ENCODE assay signal across 27 mouse cellular contexts in genomic region chr14:18870716-18871115, GRCm38 (mm10). TPM values are rescaled to one million over a fixed set of nuclear protein-coding genes. Genes with fewer than 3 reads are reported as not detected.
DNase-seq lines count a peak whose midpoint lies in the region; ATAC-seq and TF ChIP-seq lines count a peak whose summit lies in the region.
"Had no signal": no experiment of that assay in that cellular context is flagged by ENCODE, and none has a peak within 500 bp of the region (broad histone marks: within the 10 kb centered on the region; RNA-seq: fewer than 3 reads in every experiment).

No protein-coding gene starts in this region.

- H3K36me3 ChIP-seq in heart, embryonic 11.5 days (ENCODE audit: control insufficient read depth, insufficient read depth, low read length), result no peaks in the 10 kb centered on the region
- peaks cover 8% of the 10 kb centered on the region; the same call in 1 of the 2 replicates for H3K36me3 ChIP-seq in heart, adult 2 months (ENCODE audit: control insufficient read depth, insufficient read depth, low read length)
- H3K36me3 ChIP-seq in heart, embryonic 10.5 days, result no peaks in the 10 kb centered on the region
- H3K36me3 ChIP-seq in kidney, adult 2 months (ENCODE audit: control insufficient read depth, insufficient read depth, low read length), result no peaks in the 10 kb centered on the region
- H3K36me3 ChIP-seq: embryonic facial prominence, embryonic 10.5 days; embryonic facial prominence, embryonic 12.5 days; forebrain, embryonic 15.5 days; G1E had no signal

- no peak overlapping the region for H3K9ac ChIP-seq in heart, embryonic 11.5 days (ENCODE audit: low read depth, low read length)
- H3K9ac ChIP-seq in heart, adult 2 months (ENCODE audit: low read depth, low read length), result no peak overlapping the region
- H3K9ac ChIP-seq: embryonic facial prominence, embryonic 12.5 days; forebrain, embryonic 13.5 days; forebrain, embryonic 15.5 days had no signal

- H3K4me1 ChIP-seq in heart, embryonic 11.5 days (ENCODE audit: control insufficient read depth, insufficient read depth, low read length), result no peaks in the 10 kb centered on the region
- peaks cover 3% of the 10 kb centered on the region; the same call in 1 of the 2 replicates for H3K4me1 ChIP-seq in heart, adult 2 months (ENCODE audit: control insufficient read depth, insufficient read depth, low read length)
- no peaks in the 10 kb centered on the region for H3K4me1 ChIP-seq in heart, embryonic 10.5 days
- no peaks in the 10 kb centered on the region for H3K4me1 ChIP-seq in kidney, adult 2 months (ENCODE audit: control insufficient read depth, insufficient read depth, low read length)
- H3K4me1 ChIP-seq: embryonic facial prominence, embryonic 10.5 days; embryonic facial prominence, embryonic 12.5 days; forebrain, embryonic 13.5 days; forebrain, embryonic 15.5 days had no signal

- no peak for TF ChIP-seq POLR2A in heart, adult 2 months (IDR thresholded peaks at IDR 0.05; ENCODE audit: insufficient read depth, low read depth, low read length)
- TF ChIP-seq POLR2A in kidney, adult 2 months (IDR thresholded peaks at IDR 0.05; ENCODE audit: low read depth, low read length), result no peak

- intact Hi-C loops in heart, adult 2 months (cut with DNase I), result no loop called here

- no peak for ATAC-seq in heart, embryonic 11.5 days (replicated peaks; ENCODE audit: insufficient number of reproducible peaks, low FRiP score, low TSS enrichment)
- ATAC-seq: activated CD4-positive, CD25-positive, alpha-beta regulatory T cell, adult 4 months; CD4-positive, CD25-positive, alpha-beta regulatory T cell, adult 4 months; forebrain, embryonic 13.5 days; forebrain, embryonic 15.5 days; Patski had no signal

- 55% methylated on average over 1 of the region's 1 CpGs for WGBS in heart, embryonic 11.5 days (ENCODE audit: insufficient replicate concordance)
- 29% methylated on average over 1 of the region's 1 CpGs for WGBS in heart, adult 2 months
- 73% methylated on average over 1 of the region's 1 CpGs for WGBS in heart, embryonic 10.5 days
- WGBS in kidney, adult 2 months, result 67% methylated on average over 1 of the region's 1 CpGs

- no peaks in the 10 kb centered on the region for H3K9me3 ChIP-seq in heart, embryonic 11.5 days (replicated peaks; ENCODE audit: control insufficient read depth, low read length)
- 0 out of 2 replicates have a peak, but pooled peaks cover 5% of the 10 kb centered on the region for H3K9me3 ChIP-seq in heart, embryonic 10.5 days
- H3K9me3 ChIP-seq: embryonic facial prominence, embryonic 12.5 days; G1E had no signal

- peak; percentile 81 for DNase-seq in heart, adult 11 months
- peak in 1 of 2 experiments; percentile 16 for DNase-seq in heart, adult 2 months
- no peak for DNase-seq in heart, embryonic 10.5 days (ENCODE audit: low spot score)
- DNase-seq in kidney, adult 2 months, result peak; percentile 9
- DNase-seq in kidney, adult 8-10 months, result no peak
- DNase-seq in heart, postnatal 4 days, result peak; percentile 23
- no peak for DNase-seq in adrenal gland, postnatal 25 days
- DNase-seq: adrenal gland, adult 8-10 months; adrenal gland, postnatal 14 days; B cell, adult 2 months; cerebellum, adult 11 months; cerebellum, adult 18-20 months; cerebellum, adult 8-10 months; cerebellum, adult 9-11 months; cerebellum, postnatal 14 days; cerebellum, postnatal 36 days; embryo, embryonic 11 days had no signal

- no peak overlapping the region for H3K4me3 ChIP-seq in heart, embryonic 11.5 days (ENCODE audit: low read depth, low read length)
- H3K4me3 ChIP-seq in heart, adult 2 months, result no peak overlapping the region
- no peak overlapping the region for H3K4me3 ChIP-seq in heart, embryonic 10.5 days
- H3K4me3 ChIP-seq in kidney, adult 2 months (ENCODE audit: insufficient read depth, low read depth, low read length), result no peak overlapping the region
- H3K4me3 ChIP-seq: embryonic facial prominence, embryonic 10.5 days; embryonic facial prominence, embryonic 12.5 days; forebrain, embryonic 13.5 days; forebrain, embryonic 15.5 days had no signal

- no peaks in the 10 kb centered on the region for H3K79me2 ChIP-seq in heart, adult 2 months (replicated peaks; ENCODE audit: control insufficient read depth, insufficient read depth, low read length)

- H3K4me2 ChIP-seq in heart, embryonic 11.5 days, result no peak overlapping the region
- H3K4me2 ChIP-seq: embryonic facial prominence, embryonic 12.5 days; forebrain, embryonic 13.5 days; forebrain, embryonic 15.5 days had no signal

- TF ChIP-seq CTCF in heart, adult 2 months (IDR thresholded peaks at IDR 0.05), result no peak
- no peak for TF ChIP-seq CTCF in kidney, adult 2 months (conservative IDR thresholded peaks at IDR 0.05; ENCODE audit: insufficient read depth, insufficient read length, low read depth, low read length)

- no peak overlapping the region for H3K27ac ChIP-seq in heart, embryonic 11.5 days (ENCODE audit: low read depth, low read length)
- H3K27ac ChIP-seq in heart, adult 2 months, result peak overlapping the region; percentile 53
- no peak overlapping the region for H3K27ac ChIP-seq in heart, embryonic 10.5 days
- no peak overlapping the region for H3K27ac ChIP-seq in kidney, adult 2 months (ENCODE audit: insufficient read depth, low read depth, low read length)
- H3K27ac ChIP-seq: embryonic facial prominence, embryonic 10.5 days; embryonic facial prominence, embryonic 12.5 days; forebrain, embryonic 13.5 days; forebrain, embryonic 15.5 days had no signal

- TF ChIP-seq EP300 in heart, adult 2 months (IDR thresholded peaks at IDR 0.05; ENCODE audit: insufficient read depth, low read depth, low read length), result no peak

- no peaks in the 10 kb centered on the region for H3K27me3 ChIP-seq in heart, embryonic 11.5 days (ENCODE audit: control insufficient read depth, insufficient read depth, low read length)
- no peaks in the 10 kb centered on the region for H3K27me3 ChIP-seq in heart, adult 2 months (ENCODE audit: control insufficient read depth, insufficient read depth, low read length)
- H3K27me3 ChIP-seq in heart, embryonic 10.5 days (ENCODE audit: insufficient read depth, poor library complexity, severe bottlenecking), result no peaks in the 10 kb centered on the region
- no peaks in the 10 kb centered on the region for H3K27me3 ChIP-seq in kidney, adult 2 months (replicated peaks; ENCODE audit: control insufficient read depth, insufficient read depth, low read length)
- H3K27me3 ChIP-seq: CH12.LX; embryonic facial prominence, embryonic 12.5 days; forebrain, embryonic 13.5 days; forebrain, embryonic 15.5 days; Patski had no signal

RNA-seq across cellular contexts. Expression of gene Ube2e2, which starts 23.4 kb away (rescaled TPM):
- 38.6 and 41.5 TPM in 2 replicates for polyA plus RNA-seq in heart, embryonic 11.5 days (2014; fragmentation: Nextera tagmentation; extraction: Ambion mirVana)
- total RNA-seq in heart, adult 2 months (2021), result 10 to 100 TPM; 14.3 to 15.3 TPM
- 39.6 and 44.3 TPM in 2 replicates for polyA plus RNA-seq in heart, adult 2 months (2012; rRNA removed)
- polyA plus RNA-seq in heart, embryonic 10.5 days (2016; fragmentation: Nextera tagmentation; extraction: Ambion mirVana), result 39.6 and 45.3 TPM in 2 replicates
- polyA plus RNA-seq in kidney, adult 2 months (2012; rRNA removed), result 56.7 and 58.9 TPM in 2 replicates
- 10 to 100 TPM; 37.5 to 43.8 TPM for total RNA-seq in heart, postnatal 4 days (2021)
- 33.7 and 39.6 TPM in 2 replicates for total RNA-seq in adrenal gland, postnatal 25 days (2021)
- total RNA-seq: CH12.LX had no signal
- polyA plus RNA-seq: G1E had no signal

Comparison
In these comparisons a context has a peak if more than half of its experiments do, and no peak if none do; other contexts are left out.
1. DNase-seq: peak in heart, adult 11 months (single experiment), kidney, adult 2 months (single experiment) and heart, postnatal 4 days (single experiment); none in heart, embryonic 10.5 days (single experiment), kidney, adult 8-10 months (0 of 2) and adrenal gland, postnatal 25 days (single experiment).